Mouse (Mus musculus) hindbrain, embryonic 14.5 days (tissue): ENCODE results near the gene Supt20. TPM values are rescaled to one million over a fixed set of nuclear protein-coding genes. Genes with fewer than 3 reads are reported as not detected.
A peak's percentile ranks its signal among the peaks of the same experiment; 100 is the strongest.
"Not testable (repeated sequence)": the region's sequence is repeated elsewhere in the genome, so short reads cannot be mapped to it uniquely, and the experiment has no call there.

Experiments
- ATAC-seq: fragments of 200-750 bp; cut with Nextera tagmentation; 2 replicates; pipeline ENCODE4 v1.8.0; 2017; ENCODE audit warnings: moderate number of reproducible peaks, mild to moderate bottlenecking, moderate TSS enrichment, moderate library complexity; ENCODE audit not compliant: low FRiP score
- DNase-seq: peaks from one replicate; pipeline ENCODE4 v3.0.0-alpha.2; 2015; ENCODE audit warnings: low spot score
- H3K27ac ChIP-seq: fragments of 300-500 bp; sonication (generic); 2 replicates; pipeline ENCODE4 v1.5.1; 2014; ENCODE audit warnings: mild to moderate bottlenecking, moderate library complexity
- H3K27me3 ChIP-seq: fragments of 300-500 bp; sonication (generic); 2 replicates; pipeline ENCODE4 v1.6.1; 2014; ENCODE audit warnings: mild to moderate bottlenecking, low read length, mixed read lengths; ENCODE audit not compliant: control insufficient read depth, insufficient read depth
- H3K36me3 ChIP-seq: fragments of 300-500 bp; sonication (generic); replicated peaks from 2 replicates; pipeline ENCODE4 v1.6.1; 2014; ENCODE audit not compliant: control insufficient read depth, insufficient read depth
- H3K4me1 ChIP-seq: fragments of 300-500 bp; sonication (generic); replicated peaks from 2 replicates; pipeline ENCODE4 v1.6.1; 2014; ENCODE audit warnings: antibody characterized with exemption, low read length, mixed read lengths; ENCODE audit not compliant: control insufficient read depth, insufficient read depth
- H3K4me2 ChIP-seq: fragments of 300-500 bp; sonication (generic); replicated peaks from 2 replicates; pipeline ENCODE4 v1.6.1; 2014; ENCODE audit warnings: mild to moderate bottlenecking, moderate library complexity
- H3K4me3 ChIP-seq: fragments of 300-500 bp; sonication (generic); replicated peaks from 2 replicates; pipeline ENCODE4 v1.5.1; 2014; ENCODE audit warnings: mild to moderate bottlenecking, low read length
- H3K9ac ChIP-seq: fragments of 300-500 bp; sonication (generic); 2 replicates; pipeline ENCODE4 v1.6.1; 2014
- H3K9me3 ChIP-seq: fragments of 300-500 bp; sonication (generic); 2 replicates; pipeline ENCODE4 v1.6.1; 2016; ENCODE audit warnings: low read length; ENCODE audit not compliant: control insufficient read depth
- WGBS: fragments of 180-500 bp; shearing (Covaris S2); extraction: QIAGEN DNeasy Blood & Tissue Kit; methylation state at CpG from one replicate; pipeline ENCODE4 v1.1.7; 2014; 5-methylcytosine and 5-hydroxymethylcytosine counted together
- polyA plus RNA-seq: library from polyadenylated mRNA; unstranded; fragments of >200 nt; fragmentation: Nextera tagmentation; extraction: Ambion mirVana; gene quantifications from 2 replicates; pipeline ENCODE4 v1.2.1, GENCODE M21; 2014

Gene Supt20
- polyA plus RNA-seq, 1 experiment from 2014 or later, result 83.8 TPM

GRCm38 (mm10) chr3:54760321-54761115, 67.9 kb downstream of the Supt20 start:
- WGBS, result 41% methylated on average over 15 of the region's 15 CpGs
- Histone ChIP-seq H3K4me1 (peaks cover 13% of the 10 kb centered on the region; the same call in 1 of the 2 replicates), H3K36me3 (no peaks in the 10 kb centered on the region), H3K9ac (no peak overlapping the region), H3K4me3 (no peak overlapping the region), H3K27me3 (peaks cover 10% of the 10 kb centered on the region; the same call in 1 of the 2 replicates), H3K27ac (no peak overlapping the region), H3K4me2 (no peak overlapping the region), H3K9me3 (no peaks in the 10 kb centered on the region)
- no peak for ATAC-seq
- no peak for DNase-seq

- no peaks in the 10 kb centered on the region for H3K36me3 ChIP-seq
Observed at GRCm38 (mm10) chr3:54761258-54761657, 68.7 kb downstream of the Supt20 start.

GRCm38 (mm10) chr3:54764418-54764817, 71.8 kb downstream of the Supt20 start:
- Histone ChIP-seq H3K9ac (no peak overlapping the region), H3K27me3 (no peaks in the 10 kb centered on the region), H3K36me3 (no peaks in the 10 kb centered on the region), H3K4me3 (peak overlapping the region; percentile 11; the same call in 1 of the 2 replicates), H3K27ac (no peak overlapping the region), H3K9me3 (no peaks in the 10 kb centered on the region), H3K4me2 (peak overlapping the region; percentile 23), H3K4me1 (no peaks in the 10 kb centered on the region)
- peak; percentile 81; the same call in 1 of the 2 replicates for ATAC-seq
- peak; percentile 36 for DNase-seq
- 55% methylated on average over 18 of the region's 18 CpGs for WGBS

More at GRCm38 (mm10) chr3:54761258-54761657, 68.7 kb downstream of the Supt20 start:
- no peak for DNase-seq
- WGBS, result 69% methylated on average over 1 of the region's 1 CpGs
- Histone ChIP-seq H3K27me3 (peaks cover 10% of the 10 kb centered on the region; the same call in 1 of the 2 replicates), H3K27ac (no peak overlapping the region), H3K4me2 (no peak overlapping the region), H3K9ac (no peak overlapping the region), H3K4me3 (no peak overlapping the region), H3K4me1 (peaks cover 6% of the 10 kb centered on the region; the same call in 1 of the 2 replicates), H3K9me3 (no peaks in the 10 kb centered on the region)
- ATAC-seq, result no peak

- not testable (repeated sequence) for H3K9me3 ChIP-seq, H3K4me2 ChIP-seq, H3K27ac ChIP-seq, ATAC-seq, H3K9ac ChIP-seq, H3K27me3 ChIP-seq, H3K4me3 ChIP-seq, H3K36me3 ChIP-seq, H3K4me1 ChIP-seq, DNase-seq
- 92% methylated on average over 6 of the region's 6 CpGs for WGBS
Observed at GRCm38 (mm10) chr3:54765521-54765920, 72.9 kb downstream of the Supt20 start.

- no peak for DNase-seq
- Histone ChIP-seq H3K9ac (no peak overlapping the region), H3K27me3 (no peaks in the 10 kb centered on the region), H3K4me2 (no peak overlapping the region), H3K9me3 (no peaks in the 10 kb centered on the region), H3K4me1 (no peaks in the 10 kb centered on the region), H3K4me3 (no peak overlapping the region), H3K27ac (no peak overlapping the region), H3K36me3 (no peaks in the 10 kb centered on the region)
- no peak for ATAC-seq
- WGBS, result 81% methylated on average over 14 of the region's 14 CpGs
Observed at GRCm38 (mm10) chr3:54766034-54766433, 73.4 kb downstream of the Supt20 start.

- H3K27ac ChIP-seq, result no peak overlapping the region
- no peak overlapping the region for H3K4me2 ChIP-seq
- no peak overlapping the region for H3K9ac ChIP-seq
- no peak overlapping the region for H3K4me3 ChIP-seq
- no peaks in the 10 kb centered on the region for H3K27me3 ChIP-seq
- WGBS, result 92% methylated on average over 5 of the region's 5 CpGs
- H3K9me3 ChIP-seq, result no peaks in the 10 kb centered on the region
- H3K4me1 ChIP-seq, result no peaks in the 10 kb centered on the region
- ATAC-seq, result no peak
- H3K36me3 ChIP-seq, result no peaks in the 10 kb centered on the region
- no peak for DNase-seq
Observed at GRCm38 (mm10) chr3:54766811-54767210, 74.2 kb downstream of the Supt20 start.

GRCm38 (mm10) chr3:54768592-54768991, 76.0 kb downstream of the Supt20 start:
- no peak for DNase-seq
- 96% methylated on average over 8 of the region's 8 CpGs for WGBS

GRCm38 (mm10) chr3:54769349-54770275, 77.0 kb downstream of the Supt20 start:
- Histone ChIP-seq H3K4me1 (no peaks in the 10 kb centered on the region), H3K27me3 (no peaks in the 10 kb centered on the region), H3K27ac (no peak overlapping the region), H3K36me3 (no peaks in the 10 kb centered on the region), H3K4me2 (no peak overlapping the region), H3K9ac (no peak overlapping the region), H3K4me3 (no peak overlapping the region), H3K9me3 (peaks cover 5% of the 10 kb centered on the region; the same call in 1 of the 2 replicates)
- no peak for DNase-seq
- ATAC-seq, result no peak
- WGBS, result 72% methylated on average over 17 of the region's 17 CpGs

More at GRCm38 (mm10) chr3:54768592-54768991, 76.0 kb downstream of the Supt20 start:
- peaks cover 3% of the 10 kb centered on the region; the same call in 1 of the 2 replicates for H3K9me3 ChIP-seq
- H3K4me3 ChIP-seq, result no peak overlapping the region
- no peak overlapping the region for H3K27ac ChIP-seq
- ATAC-seq, result no peak
- no peaks in the 10 kb centered on the region for H3K27me3 ChIP-seq
- no peaks in the 10 kb centered on the region for H3K4me1 ChIP-seq
- H3K9ac ChIP-seq, result no peak overlapping the region
- no peaks in the 10 kb centered on the region for H3K36me3 ChIP-seq
- no peak overlapping the region for H3K4me2 ChIP-seq

- ATAC-seq (no peak), DNase-seq (no peak)
- H3K4me1 ChIP-seq, result no peaks in the 10 kb centered on the region
- H3K27me3 ChIP-seq, result no peaks in the 10 kb centered on the region
- no peak overlapping the region for H3K27ac ChIP-seq
- no peaks in the 10 kb centered on the region for H3K36me3 ChIP-seq
- WGBS, result 87% methylated on average over 6 of the region's 6 CpGs
- H3K9ac ChIP-seq, result no peak overlapping the region
- H3K9me3 ChIP-seq, result peaks cover 5% of the 10 kb centered on the region; the same call in 1 of the 2 replicates
- no peak overlapping the region for H3K4me3 ChIP-seq
- H3K4me2 ChIP-seq, result no peak overlapping the region
Observed at GRCm38 (mm10) chr3:54773613-54774012, 81.0 kb downstream of the Supt20 start.
